Mouse (Mus musculus) heart, embryonic 12.5 days (tissue): ENCODE results near the gene 2810004N23Rik. TPM values are rescaled to one million over a fixed set of nuclear protein-coding genes. Genes with fewer than 3 reads are reported as not detected.

Experiments used
- ATAC-seq: fragments of 200-750 bp; cut with Nextera tagmentation; 2 replicates; pipeline ENCODE4 v1.8.0; 2017; ENCODE audit warnings: moderate TSS enrichment, moderate library complexity; ENCODE audit not compliant: insufficient number of reproducible peaks, low FRiP score
- H3K27ac ChIP-seq: fragments of 300-500 bp; sonication (generic); 2 replicates; pipeline ENCODE4 v1.5.1; 2016; ENCODE audit warnings: mild to moderate bottlenecking, moderate library complexity; ENCODE audit not compliant: poor library complexity, severe bottlenecking
- H3K27me3 ChIP-seq: fragments of 300-500 bp; sonication (generic); replicated peaks from 2 replicates; pipeline ENCODE4 v1.6.1; 2016; ENCODE audit warnings: mild to moderate bottlenecking, moderate library complexity
- H3K36me3 ChIP-seq: fragments of 300-500 bp; sonication (generic); 2 replicates; pipeline ENCODE4 v1.6.1; 2016; ENCODE audit warnings: mild to moderate bottlenecking, moderate library complexity
- H3K4me1 ChIP-seq: fragments of 300-500 bp; sonication (generic); replicated peaks from 2 replicates; pipeline ENCODE4 v1.6.1; 2016; ENCODE audit warnings: mild to moderate bottlenecking
- H3K4me2 ChIP-seq: fragments of 300-500 bp; sonication (generic); 2 replicates; pipeline ENCODE4 v1.6.1; 2016; ENCODE audit warnings: mild to moderate bottlenecking, moderate library complexity
- H3K4me3 ChIP-seq: fragments of 300-500 bp; sonication (generic); 2 replicates; pipeline ENCODE4 v1.5.1; 2016; ENCODE audit warnings: mild to moderate bottlenecking
- H3K9ac ChIP-seq: fragments of 300-500 bp; sonication (generic); 2 replicates; pipeline ENCODE4 v1.6.1; 2016; ENCODE audit warnings: mild to moderate bottlenecking, moderate library complexity
- H3K9me3 ChIP-seq: fragments of 300-500 bp; sonication (generic); replicated peaks from 2 replicates; pipeline ENCODE4 v1.6.1; 2016; ENCODE audit warnings: mild to moderate bottlenecking, moderate library complexity
- WGBS: fragments of 180-500 bp; shearing (Covaris S2); methylation state at CpG from one replicate; pipeline ENCODE4 v1.1.7; 2016; 5-methylcytosine and 5-hydroxymethylcytosine counted together
- polyA plus RNA-seq: library from polyadenylated mRNA; unstranded; fragments of >200 nt; fragmentation: Nextera tagmentation; extraction: Ambion mirVana; gene quantifications from 2 replicates; pipeline ENCODE4 v1.2.1, GENCODE M21; 2016

Gene 2810004N23Rik
- polyA plus RNA-seq, 1 experiment from 2014 or later: 57.1 TPM

- WGBS: 71% methylated on average over 2 of the region's 2 CpGs
- Histone ChIP-seq H3K4me3 (no peak overlapping the region), H3K27me3 (no peaks in the 10 kb centered on the region), H3K36me3 (peaks cover 46% of the 10 kb centered on the region), H3K9me3 (no peaks in the 10 kb centered on the region), H3K27ac (no peak overlapping the region), H3K4me2 (no peak overlapping the region), H3K9ac (no peak overlapping the region), H3K4me1 (peaks cover 15% of the 10 kb centered on the region)
- ATAC-seq: no peak
Observed at GRCm38 (mm10) chr8:124836907-124837306, 26.0 kb downstream of the 2810004N23Rik start.

- H3K4me1 ChIP-seq: peaks cover 15% of the 10 kb centered on the region
- H3K4me3 ChIP-seq: no peak overlapping the region
- no peaks in the 10 kb centered on the region for H3K27me3 ChIP-seq
- no peak for ATAC-seq
- no peaks in the 10 kb centered on the region for H3K9me3 ChIP-seq
- H3K27ac ChIP-seq: no peak overlapping the region
- no peak overlapping the region for H3K9ac ChIP-seq
- peaks cover 40% of the 10 kb centered on the region for H3K36me3 ChIP-seq
- 84% methylated on average over 7 of the region's 7 CpGs for WGBS
- H3K4me2 ChIP-seq: no peak overlapping the region
Observed at GRCm38 (mm10) chr8:124836273-124836672, 26.6 kb downstream of the 2810004N23Rik start.

GRCm38 (mm10) chr8:124835848-124836247 is 27.1 kb downstream of the 2810004N23Rik start:
- no peak overlapping the region for H3K4me2 ChIP-seq
- H3K27me3 ChIP-seq: no peaks in the 10 kb centered on the region
- H3K4me1 ChIP-seq: peaks cover 15% of the 10 kb centered on the region
- no peaks in the 10 kb centered on the region for H3K9me3 ChIP-seq
- no peak overlapping the region for H3K27ac ChIP-seq
- H3K36me3 ChIP-seq: peaks cover 35% of the 10 kb centered on the region
- H3K4me3 ChIP-seq: no peak overlapping the region
- no peak for ATAC-seq
- no peak overlapping the region for H3K9ac ChIP-seq

- peak; percentile 40; the same call in 1 of the 2 replicates for ATAC-seq
- WGBS: 26% methylated on average over 15 of the region's 15 CpGs
Observed at GRCm38 (mm10) chr8:124833430-124834205, 29.3 kb downstream of the 2810004N23Rik start.

GRCm38 (mm10) chr8:124831941-124832340 is 31.0 kb downstream of the 2810004N23Rik start:
- no peak for ATAC-seq
- H3K9me3 ChIP-seq: no peaks in the 10 kb centered on the region
- no peaks in the 10 kb centered on the region for H3K36me3 ChIP-seq
- H3K4me1 ChIP-seq: peaks cover 19% of the 10 kb centered on the region
- H3K4me3 ChIP-seq: no peak overlapping the region
- H3K4me2 ChIP-seq: no peak overlapping the region
- peaks cover 10% of the 10 kb centered on the region for H3K27me3 ChIP-seq
- no peak overlapping the region for H3K27ac ChIP-seq
- no peak overlapping the region for H3K9ac ChIP-seq
- WGBS: 76% methylated on average over 6 of the region's 6 CpGs

More at GRCm38 (mm10) chr8:124833430-124834205, 29.3 kb downstream of the 2810004N23Rik start:
- H3K27me3 ChIP-seq: peaks cover 5% of the 10 kb centered on the region
- peak overlapping the region; percentile 37; the same call in 1 of the 2 replicates for H3K4me2 ChIP-seq
- peaks cover 13% of the 10 kb centered on the region for H3K36me3 ChIP-seq
- peak overlapping the region; percentile 53; the same call in 1 of the 2 replicates for H3K27ac ChIP-seq
- no peaks in the 10 kb centered on the region for H3K9me3 ChIP-seq
- no peak overlapping the region for H3K4me3 ChIP-seq
- H3K4me1 ChIP-seq: peaks cover 15% of the 10 kb centered on the region
- no peak overlapping the region for H3K9ac ChIP-seq

- H3K9ac ChIP-seq: no peak overlapping the region
- no peak overlapping the region for H3K4me2 ChIP-seq
- WGBS: 81% methylated on average over 6 of the region's 6 CpGs
- ATAC-seq: no peak
- no peaks in the 10 kb centered on the region for H3K9me3 ChIP-seq
- H3K27ac ChIP-seq: no peak overlapping the region
- peaks cover 15% of the 10 kb centered on the region for H3K27me3 ChIP-seq
- no peak overlapping the region for H3K4me3 ChIP-seq
- H3K4me1 ChIP-seq: peaks cover 23% of the 10 kb centered on the region
- no peaks in the 10 kb centered on the region for H3K36me3 ChIP-seq
Observed at GRCm38 (mm10) chr8:124831531-124831930, 31.4 kb downstream of the 2810004N23Rik start.

GRCm38 (mm10) chr8:124830050-124830449 is 32.9 kb downstream of the 2810004N23Rik start:
- Histone ChIP-seq H3K4me3 (no peak overlapping the region), H3K4me1 (peaks cover 23% of the 10 kb centered on the region), H3K36me3 (no peaks in the 10 kb centered on the region), H3K9me3 (no peaks in the 10 kb centered on the region), H3K4me2 (no peak overlapping the region), H3K27ac (no peak overlapping the region), H3K9ac (no peak overlapping the region), H3K27me3 (peaks cover 20% of the 10 kb centered on the region)
- ATAC-seq: no peak
- WGBS: 67% methylated on average over 13 of the region's 13 CpGs

GRCm38 (mm10) chr8:124828561-124829240 is 34.2 kb downstream of the 2810004N23Rik start:
- H3K4me2 ChIP-seq: no peak overlapping the region
- H3K4me3 ChIP-seq: no peak overlapping the region
- H3K4me1 ChIP-seq: peaks cover 16% of the 10 kb centered on the region
- no peak overlapping the region for H3K9ac ChIP-seq
- H3K9me3 ChIP-seq: no peaks in the 10 kb centered on the region
- no peak for ATAC-seq
- 80% methylated on average over 24 of the region's 24 CpGs for whole genome bisulfite sequencing
- H3K27ac ChIP-seq: no peak overlapping the region
- H3K36me3 ChIP-seq: no peaks in the 10 kb centered on the region
- H3K27me3 ChIP-seq: peaks cover 20% of the 10 kb centered on the region

GRCm38 (mm10) chr8:124827387-124827786 is 35.5 kb downstream of the 2810004N23Rik start:
- peaks cover 20% of the 10 kb centered on the region for H3K27me3 ChIP-seq
- 5% methylated on average over 5 of the region's 5 CpGs for WGBS
- H3K36me3 ChIP-seq: no peaks in the 10 kb centered on the region
- H3K9me3 ChIP-seq: no peaks in the 10 kb centered on the region
- ATAC-seq: no peak
- H3K9ac ChIP-seq: no peak overlapping the region
- H3K4me1 ChIP-seq: peaks cover 8% of the 10 kb centered on the region
- H3K4me2 ChIP-seq: no peak overlapping the region
- H3K27ac ChIP-seq: no peak overlapping the region
- H3K4me3 ChIP-seq: no peak overlapping the region

- no peaks in the 10 kb centered on the region for H3K9me3 ChIP-seq
- H3K9ac ChIP-seq: no peak overlapping the region
- H3K4me1 ChIP-seq: peaks cover 8% of the 10 kb centered on the region
- H3K4me2 ChIP-seq: no peak overlapping the region
- WGBS: 28% methylated on average over 7 of the region's 7 CpGs
- no peak overlapping the region for H3K4me3 ChIP-seq
- peaks cover 22% of the 10 kb centered on the region for H3K27me3 ChIP-seq
- ATAC-seq: no peak
- no peak overlapping the region for H3K27ac ChIP-seq
- H3K36me3 ChIP-seq: no peaks in the 10 kb centered on the region
Observed at GRCm38 (mm10) chr8:124826658-124827057, 36.3 kb downstream of the 2810004N23Rik start.

GRCm38 (mm10) chr8:124823497-124823896 is 39.4 kb downstream of the 2810004N23Rik start:
- H3K4me1 ChIP-seq: peaks cover 8% of the 10 kb centered on the region
- H3K27ac ChIP-seq: no peak overlapping the region
- H3K36me3 ChIP-seq: no peaks in the 10 kb centered on the region
- no peak overlapping the region for H3K9ac ChIP-seq
- 81% methylated on average over 6 of the region's 6 CpGs for WGBS
- no peaks in the 10 kb centered on the region for H3K9me3 ChIP-seq
- no peak overlapping the region for H3K4me2 ChIP-seq
- peaks cover 25% of the 10 kb centered on the region for H3K27me3 ChIP-seq
- no peak for ATAC-seq
- H3K4me3 ChIP-seq: no peak overlapping the region
